Mouse (Mus musculus) brain, embryonic 18.5 days (tissue): Measurements from ENCODE around the gene BC028528.
"Not testable (repeated sequence)": the region's sequence is repeated elsewhere in the genome, so short reads cannot be mapped to it uniquely, and the experiment has no call there.

Experiments
- DNase-seq: peaks from one replicate; pipeline ENCODE4 v3.0.0-alpha.2; 2012; ENCODE audit warnings: low read depth, low spot score

BC028528 gene

DNA sequence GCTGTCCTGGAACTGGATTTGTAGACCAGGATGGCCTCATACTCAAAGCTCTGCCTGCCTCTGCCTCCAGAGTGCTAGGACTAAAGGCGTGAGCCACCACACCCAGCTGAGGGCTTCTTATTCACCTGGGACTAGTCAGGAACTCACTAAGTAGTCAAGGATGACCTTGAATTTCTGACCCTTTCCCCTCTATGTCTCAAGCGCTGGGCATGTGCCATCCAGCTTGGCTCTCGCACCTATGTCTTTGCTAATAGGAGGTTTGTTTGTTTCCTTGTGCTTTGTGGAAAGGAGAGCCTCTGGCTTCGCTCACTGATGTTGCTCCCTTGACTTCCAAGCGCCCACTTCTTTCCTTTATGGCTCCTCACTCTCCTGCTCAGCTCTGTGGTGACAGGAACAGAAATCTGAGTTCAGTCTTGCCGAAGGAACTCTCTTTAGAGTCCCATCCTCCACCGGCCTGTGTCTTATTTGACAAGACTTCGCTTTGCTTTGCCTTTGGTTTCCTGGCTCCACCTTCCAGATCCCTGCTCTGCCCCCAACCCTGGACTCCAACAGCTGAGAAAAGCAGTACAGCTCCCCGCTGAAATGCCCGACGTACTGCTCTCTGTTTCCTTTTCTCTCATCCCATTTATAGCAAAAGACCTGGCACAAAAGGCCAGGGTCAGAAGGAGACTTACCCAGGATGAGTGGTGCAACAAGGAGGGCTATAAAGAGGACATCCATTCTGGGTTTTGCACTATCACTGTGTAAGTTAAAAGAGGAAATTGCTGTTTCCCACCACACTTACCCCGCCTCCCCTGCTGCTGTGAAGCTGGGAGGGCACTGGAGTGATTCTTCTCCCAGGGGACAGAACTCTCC is at the start of gene BC028528:
Gene BC028528 (minus strand): TSS at position 795 of the 855 bp plus-strand sequence.
- DNase-seq, result no peak

- no peak for DNase-seq
Measured at GRCm38 (mm10) chr3:95938835-95939234, 47.0 kb upstream of the BC028528 start.

- no peak for DNase-seq
Measured at GRCm38 (mm10) chr3:95938217-95938616, 46.4 kb upstream of the BC028528 start.

DNA sequence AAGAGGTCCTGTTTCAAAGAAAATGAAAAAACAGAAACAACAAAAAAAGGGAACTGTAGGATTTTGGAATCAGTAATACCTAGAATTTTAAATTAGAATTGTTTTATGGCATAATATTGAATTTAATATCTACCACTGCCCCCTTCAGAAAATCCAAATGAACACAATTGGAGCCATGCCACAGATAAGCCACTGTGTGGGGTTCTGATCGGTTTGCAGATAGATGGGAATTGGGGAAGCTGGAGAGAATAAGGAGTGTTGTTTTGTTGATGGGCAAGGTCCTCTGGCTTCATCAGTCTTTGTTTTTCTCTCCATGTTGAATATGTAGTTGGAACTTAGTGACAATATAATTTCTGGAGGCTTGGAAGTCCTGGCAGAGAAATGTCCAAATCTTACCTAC is 42.6 kb upstream of the BC028528 start:
- no peak for DNase-seq

DNA sequence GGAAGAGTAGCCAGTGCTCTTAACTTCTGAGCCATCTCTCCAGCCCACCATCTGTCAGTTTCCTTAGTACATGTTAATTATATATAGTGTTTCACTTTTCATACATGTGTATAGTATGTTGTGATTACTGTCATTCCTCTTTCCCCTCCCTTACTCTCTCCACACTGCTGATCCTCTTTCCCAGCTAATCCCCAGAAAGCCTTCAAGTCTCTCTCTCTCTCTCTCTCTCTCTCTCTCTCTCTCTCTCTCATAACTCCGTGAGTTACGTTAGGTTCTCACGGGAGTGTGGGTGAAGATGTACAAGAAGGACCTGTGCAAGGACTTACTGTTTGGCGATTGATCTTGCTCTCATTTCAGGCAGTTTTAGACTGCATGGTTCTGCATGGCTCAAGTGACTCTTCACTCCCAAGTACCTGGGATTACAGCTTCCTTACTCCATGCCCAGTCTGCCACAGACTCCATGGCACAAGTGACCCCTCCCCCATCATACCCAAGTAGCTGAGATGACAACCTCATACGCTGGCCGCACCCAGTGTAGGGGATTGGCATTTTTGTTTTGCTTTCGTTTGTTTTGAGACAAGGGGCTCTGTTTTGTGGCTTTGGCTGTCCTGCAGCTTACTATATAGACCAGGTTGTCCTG is 41.4 kb upstream of the BC028528 start:
- no peak for DNase-seq

DNA sequence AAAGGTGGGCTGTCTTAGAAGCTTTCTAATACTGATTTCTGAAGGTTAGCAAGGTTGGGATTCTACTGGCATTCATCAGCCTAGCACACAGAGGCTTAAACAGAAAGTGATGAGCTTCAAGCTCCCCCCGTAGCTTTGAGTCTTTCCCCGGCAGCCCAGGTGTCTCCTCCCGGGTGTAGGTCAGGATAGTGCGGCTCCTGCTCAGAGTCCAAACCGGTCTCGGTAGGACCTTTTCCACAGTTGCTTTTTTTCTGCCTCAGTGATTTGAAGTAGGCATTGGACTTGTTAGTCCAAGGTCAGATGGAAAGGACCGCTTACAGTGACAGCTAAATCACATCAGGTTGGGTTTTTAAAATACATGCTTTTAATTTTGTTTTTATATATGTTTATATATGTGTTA is 40.8 kb upstream of the BC028528 start:
- no peak for DNase-seq

DNA sequence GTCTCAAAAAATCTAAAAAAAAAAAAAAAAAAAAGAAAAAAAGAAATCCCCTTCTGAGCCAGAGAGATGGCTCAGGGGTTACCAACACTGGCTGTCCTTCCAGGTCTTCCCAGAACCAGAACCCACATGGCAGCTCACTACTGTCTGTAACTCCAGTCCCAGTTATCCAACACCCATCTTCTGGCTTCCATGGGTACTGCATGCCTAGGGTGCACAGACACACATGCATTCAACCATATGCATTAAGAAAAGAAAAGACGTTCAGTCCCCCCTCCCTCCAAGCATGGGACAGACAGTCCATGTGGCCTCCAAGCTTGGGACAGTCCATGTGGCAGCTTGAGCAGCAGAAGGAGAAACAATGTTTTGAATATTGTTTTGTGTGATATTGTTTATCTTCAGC is 40.4 kb upstream of the BC028528 start:
- no peak for DNase-seq

- DNase-seq, result no peak
Measured at GRCm38 (mm10) chr3:95931471-95931870, 39.7 kb upstream of the BC028528 start.

DNA sequence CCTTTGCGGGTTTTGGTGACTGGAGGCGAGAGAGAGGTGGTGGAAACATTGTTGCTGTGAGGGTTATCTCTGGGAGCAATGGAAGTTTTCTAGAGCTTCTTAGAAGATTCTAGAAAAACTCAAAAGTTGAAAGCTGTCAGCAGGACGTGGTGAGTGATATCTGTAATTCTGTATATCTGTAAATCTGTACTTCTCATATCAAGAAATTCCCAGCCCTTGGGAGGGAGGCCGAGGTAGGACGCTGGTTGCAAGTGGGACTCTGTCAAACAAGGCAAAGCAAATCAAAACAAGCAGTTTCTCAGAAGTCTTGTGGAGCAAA is 38.6 kb upstream of the BC028528 start:
- no peak for DNase-seq

DNA sequence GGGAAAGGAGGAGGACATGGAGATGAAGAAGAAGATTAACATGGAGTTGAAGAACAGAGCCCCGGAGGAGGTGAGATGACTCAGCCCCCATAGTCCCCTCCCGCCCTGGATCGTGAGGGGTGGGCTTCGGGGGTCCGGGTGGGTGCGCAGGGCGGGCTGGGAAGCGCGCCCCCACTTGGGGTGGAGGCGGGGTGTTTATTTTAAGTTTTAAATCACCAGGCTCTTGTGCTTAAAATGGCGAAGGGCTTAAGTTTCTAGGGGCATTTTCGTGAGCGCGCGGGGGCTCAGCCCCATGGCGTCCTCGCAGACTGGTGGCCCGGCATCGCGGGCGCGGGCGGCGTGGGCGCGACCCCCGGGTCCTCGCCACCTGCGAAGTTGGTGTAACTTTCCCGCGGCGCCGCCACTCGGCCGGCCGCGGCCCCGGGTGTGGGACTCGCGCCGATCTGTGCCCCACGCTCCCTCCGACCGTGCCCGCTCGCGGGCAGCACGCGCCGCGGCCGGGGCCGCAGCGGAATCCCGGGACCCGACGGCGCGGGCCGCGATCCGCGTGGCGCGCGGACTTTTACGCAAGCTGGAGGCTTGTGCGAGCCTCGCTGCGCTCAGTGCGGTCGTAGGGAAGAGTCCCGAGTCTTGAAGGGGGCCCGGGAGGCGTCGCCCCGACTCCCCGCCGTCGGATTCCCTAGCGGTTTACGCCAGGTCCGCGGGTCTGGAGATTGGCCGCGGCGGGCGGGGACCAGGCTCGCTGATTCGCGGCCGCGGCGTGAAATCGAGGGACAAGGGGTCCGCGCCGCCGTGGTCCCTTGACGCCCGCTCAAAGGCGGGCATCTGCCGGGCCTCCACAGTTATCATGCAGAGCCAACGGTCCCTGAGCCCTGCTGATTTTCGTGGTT is 38.0 kb upstream of the BC028528 start:
- DNase-seq, result no peak

GRCm38 (mm10) chr3:95928658-95929503 is 37.1 kb upstream of the BC028528 start, which contains the start of gene Anp32e:
Gene Anp32e (plus strand): TSS chr3:95929246.
- DNase-seq, result peak; percentile 99

- no peak for DNase-seq
Measured at GRCm38 (mm10) chr3:95928261-95928657, 36.5 kb upstream of the BC028528 start.

DNA sequence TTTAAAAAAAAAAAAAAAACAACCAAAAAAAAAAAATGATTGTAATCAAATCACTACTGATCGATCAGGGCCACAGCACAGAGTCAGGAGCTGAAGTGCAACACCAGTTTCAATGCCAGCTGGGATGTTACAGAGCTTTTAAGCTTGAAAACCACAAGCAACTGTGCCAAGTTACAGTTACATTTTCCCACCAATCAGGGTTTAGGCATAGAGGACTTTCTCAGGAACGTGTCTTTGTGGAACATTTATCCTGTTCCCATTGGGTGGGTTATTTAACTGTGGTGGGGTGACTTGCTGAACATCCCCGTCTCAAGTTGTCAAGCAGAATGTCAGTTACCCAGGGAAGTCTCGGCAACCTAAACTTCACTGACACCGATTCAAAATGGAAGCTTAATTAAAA is 33.3 kb upstream of the BC028528 start:
- DNase-seq, result no peak

DNA sequence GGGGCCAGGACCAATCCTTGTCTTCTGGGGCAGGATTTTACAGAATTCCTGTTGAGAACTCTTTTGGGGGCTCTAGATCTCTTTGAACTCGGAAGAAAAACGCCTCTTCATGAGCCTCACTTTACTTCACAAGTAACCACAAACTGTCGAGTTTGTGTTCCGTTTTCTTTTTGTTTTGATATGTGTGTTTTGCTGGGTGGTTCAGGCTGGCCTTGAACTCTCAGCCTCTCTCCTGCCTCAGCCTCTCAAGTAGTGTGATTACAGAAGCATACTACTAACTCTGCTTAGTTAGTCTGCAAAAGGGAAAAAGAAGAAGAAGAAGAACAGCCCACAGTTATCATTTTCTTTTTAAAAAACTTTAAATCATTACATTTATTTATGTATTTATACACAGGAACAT is 32.4 kb upstream of the BC028528 start:
- DNase-seq, result no peak

DNA sequence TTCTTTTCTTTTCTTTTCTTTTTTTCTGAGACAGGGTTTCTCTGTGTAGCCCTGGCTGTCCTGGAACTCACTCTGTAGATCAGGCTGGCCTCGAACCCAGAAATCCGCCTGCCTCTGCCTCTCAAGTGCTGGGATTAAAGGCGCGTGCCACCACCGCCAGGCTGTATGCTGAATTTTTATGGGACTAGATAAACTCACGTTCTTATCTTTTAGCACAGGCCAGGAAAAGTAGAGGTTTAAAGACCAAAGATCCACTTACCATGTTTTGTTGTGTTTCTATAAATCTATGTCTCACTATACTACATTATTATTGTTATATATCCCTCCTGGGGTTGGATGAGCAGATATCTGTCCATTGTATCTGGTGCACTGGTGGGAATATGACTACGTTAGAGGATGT is 31.6 kb upstream of the BC028528 start:
- not testable (repeated sequence) for DNase-seq

DNA sequence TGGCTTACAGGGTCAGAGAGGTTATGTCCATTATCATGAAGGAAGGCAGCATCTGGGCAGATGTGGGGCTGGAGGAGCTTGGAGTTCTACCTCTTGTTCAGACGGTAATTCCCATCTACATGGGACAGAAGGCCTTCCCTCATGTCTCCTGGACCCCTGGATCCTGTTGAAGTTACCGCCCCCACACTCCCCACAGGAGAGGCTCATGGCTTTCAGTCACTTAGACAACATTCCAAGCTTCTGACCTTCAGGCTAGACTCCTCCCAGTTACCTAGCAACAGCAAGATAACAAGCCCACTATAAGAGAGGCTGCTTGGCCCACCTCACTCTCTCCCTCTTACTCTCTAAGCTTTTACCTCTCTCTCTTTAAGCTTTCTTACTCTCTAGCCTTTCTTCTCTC is 28.7 kb upstream of the BC028528 start:
- DNase-seq, result not testable (repeated sequence)

- no peak for DNase-seq
Measured at GRCm38 (mm10) chr3:95916760-95917159, 25.0 kb upstream of the BC028528 start.

- DNase-seq, result no peak
Measured at GRCm38 (mm10) chr3:95914706-95915105, 22.9 kb upstream of the BC028528 start.

- no peak for DNase-seq
Measured at GRCm38 (mm10) chr3:95907613-95908012, 15.8 kb upstream of the BC028528 start.

GRCm38 (mm10) chr3:95906860-95907259 is 15.1 kb upstream of the BC028528 start:
- DNase-seq, result no peak

GRCm38 (mm10) chr3:95905940-95906492 is 14.2 kb upstream of the BC028528 start:
- DNase-seq, result no peak
